Mouse (Mus musculus): ENCODE measurements around the gene Dhx58.

The Dhx58 gene

GRCm38 (mm10) chr11:100700710-100701109 lies 3.4 kb downstream of the Dhx58 start:
- no peak for DNase-seq

DNA sequence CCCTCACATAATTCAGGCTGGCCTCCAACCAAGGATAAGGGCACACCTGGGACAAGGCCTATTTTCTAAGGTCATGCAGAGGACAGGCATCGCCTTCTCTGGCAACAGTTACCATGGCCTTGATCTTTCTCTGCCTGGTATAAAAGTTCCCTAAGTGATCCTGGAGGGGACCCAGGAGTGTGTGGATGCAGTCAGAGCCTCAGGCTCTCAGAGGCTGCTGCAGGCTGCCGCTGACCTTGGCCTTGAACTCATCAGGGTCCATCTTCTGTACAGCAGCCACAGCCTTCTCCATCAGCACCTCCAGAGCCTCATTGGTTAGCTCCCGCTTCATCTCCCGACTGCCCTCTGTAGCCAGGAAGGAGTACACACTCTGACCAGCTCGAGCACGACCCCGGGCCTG lies 6.2 kb downstream of the Dhx58 start:
- no peak for DNase-seq

DNA sequence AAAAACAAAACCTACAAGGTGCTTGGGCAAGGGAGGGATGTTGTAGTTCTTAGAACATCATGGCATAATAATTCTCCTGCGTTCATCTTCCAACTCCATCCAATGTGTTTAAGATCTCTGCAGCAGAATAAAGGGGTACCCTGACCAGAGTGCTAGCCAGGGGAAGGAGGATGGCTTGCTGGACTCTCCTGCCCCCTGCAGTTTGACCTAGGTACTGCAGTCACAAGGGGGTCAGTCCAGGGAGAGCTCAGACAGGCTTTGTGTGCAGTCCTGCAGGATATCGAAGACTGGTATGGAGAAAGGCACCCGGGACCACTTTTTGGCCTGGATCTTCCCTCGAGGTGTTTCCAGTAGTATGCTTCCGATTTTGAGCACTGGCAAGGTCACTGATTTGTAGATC lies 9.1 kb downstream of the Dhx58 start:
- peak; percentile 94 to 96 for DNase-seq

DNA sequence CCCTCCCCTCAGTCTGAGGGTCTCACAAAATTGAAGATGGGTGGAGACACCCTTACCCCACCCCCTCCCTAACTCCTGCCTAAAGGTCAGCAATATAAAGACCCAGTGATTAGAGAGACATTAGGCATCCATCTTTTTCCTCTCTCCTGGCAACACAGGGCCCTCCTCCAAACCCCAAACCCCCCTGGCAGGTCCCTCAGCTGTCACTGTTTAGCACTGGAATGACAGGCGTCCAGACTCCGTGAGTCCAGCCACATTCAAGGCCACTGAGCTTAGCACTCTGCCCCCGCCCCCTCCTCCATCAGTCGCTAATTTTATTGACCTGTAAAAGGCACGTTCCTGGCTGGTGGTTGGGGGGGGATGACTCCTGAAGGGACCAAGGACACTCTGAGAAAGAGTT lies 10.9 kb downstream of the Dhx58 start:
- no peak for DNase-seq

DNA sequence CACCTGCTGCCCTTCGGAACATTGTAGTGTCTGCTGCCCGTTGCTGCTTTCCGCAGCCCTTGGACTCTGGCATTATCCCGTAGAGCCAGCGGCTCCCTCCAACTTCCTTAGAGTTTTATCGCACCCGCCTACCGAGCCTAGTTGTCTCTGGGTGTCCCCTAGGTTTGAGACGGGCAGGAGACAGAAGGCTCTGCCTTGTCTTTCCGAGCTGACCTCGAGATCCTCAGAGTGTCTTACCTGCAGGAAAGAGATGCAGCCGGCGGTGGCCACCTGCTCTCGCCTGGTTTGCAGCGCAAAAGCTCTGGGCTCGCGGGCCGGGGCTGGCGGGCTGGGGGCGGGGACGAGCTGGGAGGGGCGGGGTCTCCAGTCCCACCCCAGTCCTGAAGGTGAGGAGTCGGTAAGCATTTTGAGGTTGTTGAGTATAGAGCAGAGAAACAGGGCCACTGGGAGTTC lies 11.9 kb downstream of the Dhx58 start, which contains the start of gene Zfp385c:
Gene Zfp385c (minus strand): TSS at position 292 of the 453 bp plus-strand sequence.
- DNase-seq = no peak

GRCm38 (mm10) chr11:100690389-100690788 lies 13.7 kb downstream of the Dhx58 start:
- no peak for DNase-seq

- no peak for DNase-seq
Measured at GRCm38 (mm10) chr11:100688443-100688842, 15.6 kb downstream of the Dhx58 start.

- DNase-seq = no peak
Measured at GRCm38 (mm10) chr11:100687265-100687664, 16.8 kb downstream of the Dhx58 start.

DNA sequence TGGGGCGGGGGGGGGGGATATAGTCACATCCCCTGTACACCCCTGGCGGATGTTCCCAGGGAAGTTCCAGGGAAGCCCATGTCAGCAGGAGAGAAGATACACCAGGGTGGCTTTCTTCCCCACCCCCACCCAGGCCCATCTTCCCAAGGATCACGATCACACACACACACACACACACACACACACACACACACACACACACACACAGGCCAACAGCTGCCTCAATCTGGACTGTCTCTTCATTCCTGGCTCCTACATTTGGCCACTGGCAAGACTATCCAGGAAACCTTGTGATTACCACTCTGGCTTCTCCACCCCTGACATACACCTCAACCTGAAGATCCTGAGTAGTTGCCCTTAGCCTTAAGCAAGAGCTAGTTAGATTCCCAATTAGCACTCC lies 18.7 kb downstream of the Dhx58 start:
- DNase-seq = no peak

- DNase-seq = no peak
Measured at GRCm38 (mm10) chr11:100684084-100684483, 20.0 kb downstream of the Dhx58 start.

DNA sequence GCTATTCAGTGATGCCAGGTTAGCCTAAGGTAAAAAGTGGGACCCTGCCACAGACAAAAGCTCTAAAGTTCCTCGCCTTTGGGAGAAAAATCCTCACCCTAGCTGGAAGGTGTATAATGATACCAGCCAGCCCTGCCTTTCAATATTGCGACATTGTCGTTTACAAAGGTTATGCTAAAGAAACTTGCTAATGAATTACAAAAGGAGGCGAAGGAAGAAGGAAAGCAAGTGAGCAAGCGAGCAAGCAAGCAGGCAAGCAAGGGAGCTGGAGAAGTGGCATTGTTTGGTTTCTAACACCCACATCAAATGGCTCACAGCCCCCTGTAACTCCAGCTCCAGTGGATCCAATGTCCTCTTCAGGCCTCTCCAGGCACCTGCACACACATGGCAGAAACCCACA lies 21.5 kb downstream of the Dhx58 start:
- no peak for DNase-seq

- DNase-seq = no peak
Measured at GRCm38 (mm10) chr11:100681826-100682225, 22.2 kb downstream of the Dhx58 start.

DNA sequence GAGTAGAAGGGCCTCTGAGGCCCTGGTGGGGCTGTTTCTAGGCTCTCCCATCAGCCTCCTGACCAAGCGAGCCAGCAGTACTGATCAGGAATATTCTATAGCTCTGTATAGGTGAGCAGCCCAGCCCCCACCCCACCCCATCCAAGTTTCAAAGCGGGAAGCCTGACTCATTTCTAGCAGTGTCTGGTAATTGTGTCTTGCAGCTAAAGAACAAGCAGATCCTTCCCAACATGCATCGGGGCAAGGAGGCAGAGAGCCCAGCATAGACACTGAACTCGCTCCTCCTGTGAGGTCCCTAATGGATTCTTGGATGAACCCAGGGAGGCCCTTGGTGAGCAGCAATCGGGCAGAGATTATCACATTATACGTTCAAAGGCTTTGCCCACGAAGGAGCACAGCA lies 26.3 kb downstream of the Dhx58 start:
- no peak for DNase-seq

- DNase-seq = peak; percentile 39 to 63
Measured at GRCm38 (mm10) chr11:100673169-100673568, 30.9 kb downstream of the Dhx58 start.

GRCm38 (mm10) chr11:100671956-100672355 lies 32.1 kb downstream of the Dhx58 start:
- DNase-seq = peak; percentile 59 to 63

DNA sequence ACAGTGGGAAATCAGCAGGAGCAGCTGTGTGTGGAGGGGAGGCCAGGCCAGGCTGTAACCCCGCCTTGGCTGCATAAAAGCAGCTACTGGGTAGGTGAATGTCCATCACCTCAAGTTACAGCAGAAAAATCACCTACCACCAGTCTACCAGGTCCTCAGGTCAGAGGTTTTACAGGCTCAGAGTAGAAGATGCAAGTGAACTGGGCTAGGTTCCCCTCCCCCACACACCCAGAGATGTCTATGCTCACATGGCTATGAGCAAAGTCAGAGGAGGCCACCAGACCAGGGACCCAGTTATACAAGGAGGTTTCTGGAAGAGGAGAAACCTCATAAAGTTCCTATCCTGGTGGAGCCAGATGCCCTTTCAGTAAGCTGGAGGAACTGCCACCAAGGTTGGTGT lies 33.0 kb downstream of the Dhx58 start:
- DNase-seq = no peak

- DNase-seq = no peak
Measured at GRCm38 (mm10) chr11:100659806-100660205, 44.3 kb downstream of the Dhx58 start.

- DNase-seq = peak; percentile 70 to 84
Measured at GRCm38 (mm10) chr11:100656458-100656857, 47.6 kb downstream of the Dhx58 start.

GRCm38 (mm10) chr11:100655589-100655988 lies 48.5 kb downstream of the Dhx58 start:
- DNase-seq = peak in 1 of 2 experiments; percentile 40

DNA sequence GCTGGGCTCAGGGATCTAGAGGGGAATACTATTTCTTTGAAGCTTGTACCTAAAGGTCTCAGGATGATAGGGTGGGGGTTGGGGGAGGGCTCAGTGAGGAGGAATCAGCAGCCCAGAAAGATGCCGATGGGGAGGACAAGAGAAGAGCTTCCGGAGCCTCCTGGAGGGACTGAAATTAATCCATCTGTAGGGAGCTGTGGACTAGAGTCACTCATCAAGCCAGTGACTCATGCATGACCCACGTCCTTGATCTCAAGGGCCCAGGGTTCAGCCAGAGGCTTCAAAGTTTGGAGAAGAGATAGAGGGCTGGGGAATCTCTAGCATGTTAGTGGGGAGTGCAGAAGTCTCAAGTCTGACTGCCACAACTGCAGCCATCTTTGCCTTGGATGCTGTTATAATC lies 52.3 kb downstream of the Dhx58 start:
- no peak for DNase-seq

DNA sequence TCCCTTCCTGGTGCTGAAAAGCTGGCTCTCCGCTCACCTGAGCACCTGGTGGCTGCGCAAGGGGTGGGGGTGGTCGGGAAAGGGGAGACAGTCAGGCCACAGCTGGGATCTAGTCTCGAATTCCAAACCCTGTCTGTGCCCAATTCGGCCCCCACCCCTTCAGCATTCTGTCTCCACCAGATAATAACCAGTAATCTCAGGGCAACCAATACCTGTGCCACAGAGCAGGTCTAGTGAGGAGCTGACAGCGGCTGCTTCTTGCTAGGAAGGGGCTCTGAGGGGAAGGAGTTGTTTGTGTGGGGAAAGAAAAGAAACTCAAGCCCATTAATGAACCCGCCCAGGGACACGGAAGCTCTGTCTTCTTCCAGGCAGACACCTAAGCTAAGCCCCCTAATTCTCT lies 52.9 kb downstream of the Dhx58 start:
- no peak for DNase-seq

GRCm38 (mm10) chr11:100648405-100648804 lies 55.7 kb downstream of the Dhx58 start:
- no peak for DNase-seq

DNA sequence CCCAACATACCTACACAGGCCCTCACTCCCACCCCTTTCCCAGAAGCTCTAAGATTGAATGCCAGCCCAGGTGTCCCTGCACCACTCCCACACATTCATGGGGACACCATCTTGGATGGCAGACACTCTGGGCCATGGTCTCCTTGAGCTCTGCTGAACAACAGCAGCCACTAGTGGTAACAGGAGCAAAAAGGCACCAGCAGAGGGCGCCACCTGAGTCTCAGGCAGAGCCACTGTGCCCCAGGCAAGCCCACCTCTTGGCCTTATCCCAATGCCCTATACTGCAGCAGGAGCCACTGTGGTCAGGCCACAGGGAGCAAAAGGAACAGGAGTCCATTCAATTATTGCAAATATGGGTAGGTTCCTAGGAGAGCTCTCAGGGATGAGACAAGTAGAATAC lies 57.8 kb downstream of the Dhx58 start:
- peak; percentile 52 to 83 for DNase-seq
